Mouse (Mus musculus) liver, adult 2 months (tissue): ENCODE data around the gene Parvb. TPM values are rescaled to one million over a fixed set of nuclear protein-coding genes. Genes with fewer than 3 reads are reported as not detected.

Experiments used
- DNase-seq: peaks from one replicate; pipeline ENCODE4 v3.0.0-alpha.2; 2011; ENCODE audit warnings: low read depth, low spot score; ENCODE audit errors: extremely low read depth
- H3K27ac ChIP-seq: fragments of 200-500 bp; replicated peaks from 2 replicates; pipeline ENCODE4 v1.5.1; 2012; ENCODE audit warnings: low read depth, mild to moderate bottlenecking, control low read depth, inconsistent platforms, low read length; ENCODE audit not compliant: insufficient read depth
- H3K27me3 ChIP-seq: fragments of 200-500 bp; 2 replicates; pipeline ENCODE4 v1.6.1; 2012; ENCODE audit warnings: mild to moderate bottlenecking, moderate library complexity, low read length, inconsistent platforms; ENCODE audit not compliant: control insufficient read depth, insufficient read depth
- H3K36me3 ChIP-seq: fragments of 200-500 bp; 2 replicates; pipeline ENCODE4 v1.6.1; 2012; ENCODE audit warnings: low read length, inconsistent platforms; ENCODE audit not compliant: control insufficient read depth, insufficient read depth
- H3K4me1 ChIP-seq: fragments of 200-500 bp; 2 replicates; pipeline ENCODE4 v1.6.1; 2011; ENCODE audit warnings: low read length; ENCODE audit not compliant: control insufficient read depth, insufficient read depth
- H3K4me3 ChIP-seq: fragments of 200-500 bp; 2 replicates; pipeline ENCODE4 v1.5.1; 2011; ENCODE audit warnings: low read depth, mild to moderate bottlenecking, control low read depth, low read length, moderate library complexity; ENCODE audit not compliant: insufficient read depth
- H3K79me2 ChIP-seq: fragments of 200-500 bp; 2 replicates; pipeline ENCODE4 v1.6.1; 2012; ENCODE audit warnings: inconsistent platforms, mild to moderate bottlenecking, low read length, moderate library complexity; ENCODE audit not compliant: control insufficient read depth, insufficient read depth
- H3K9ac ChIP-seq: fragments of 200-500 bp; 2 replicates; pipeline ENCODE4 v1.6.1; 2012; ENCODE audit warnings: low read depth, mild to moderate bottlenecking, control low read depth, inconsistent platforms, low read length
- CTCF ChIP-seq: fragments of 200-500 bp; IDR thresholded peaks from 2 replicates; pipeline ENCODE4 v1.5.1; 2011; ENCODE audit warnings: low read depth, low read length, control low read depth
- POLR2A ChIP-seq: fragments of 200-500 bp; IDR thresholded peaks from 2 replicates; pipeline ENCODE4 v1.6.1; 2011; ENCODE audit warnings: low read length, control low read depth; ENCODE audit not compliant: insufficient read depth; ENCODE audit errors: extremely low read depth
- WGBS: fragments of 180-500 bp; shearing (Covaris S2); methylation state at CpG from one replicate; pipeline ENCODE4 v1.1.7; 2018; 5-methylcytosine and 5-hydroxymethylcytosine counted together
- polyA plus RNA-seq: library from polyadenylated mRNA; depleted of rRNA; stranded (reverse); fragments of >200 nt; gene quantifications from 2 replicates; pipeline ENCODE4 v1.2.3, GENCODE M21; 2012
- total RNA-seq: library from RNA; depleted of rRNA; stranded (reverse); fragments of >200 nt; gene quantifications from 2 replicates; pipeline ENCODE4 v1.2.3, GENCODE M21; 2014

The Parvb gene
- total and polyA plus RNA-seq, 2 experiments = 0.55 to 2.0 TPM

DNA sequence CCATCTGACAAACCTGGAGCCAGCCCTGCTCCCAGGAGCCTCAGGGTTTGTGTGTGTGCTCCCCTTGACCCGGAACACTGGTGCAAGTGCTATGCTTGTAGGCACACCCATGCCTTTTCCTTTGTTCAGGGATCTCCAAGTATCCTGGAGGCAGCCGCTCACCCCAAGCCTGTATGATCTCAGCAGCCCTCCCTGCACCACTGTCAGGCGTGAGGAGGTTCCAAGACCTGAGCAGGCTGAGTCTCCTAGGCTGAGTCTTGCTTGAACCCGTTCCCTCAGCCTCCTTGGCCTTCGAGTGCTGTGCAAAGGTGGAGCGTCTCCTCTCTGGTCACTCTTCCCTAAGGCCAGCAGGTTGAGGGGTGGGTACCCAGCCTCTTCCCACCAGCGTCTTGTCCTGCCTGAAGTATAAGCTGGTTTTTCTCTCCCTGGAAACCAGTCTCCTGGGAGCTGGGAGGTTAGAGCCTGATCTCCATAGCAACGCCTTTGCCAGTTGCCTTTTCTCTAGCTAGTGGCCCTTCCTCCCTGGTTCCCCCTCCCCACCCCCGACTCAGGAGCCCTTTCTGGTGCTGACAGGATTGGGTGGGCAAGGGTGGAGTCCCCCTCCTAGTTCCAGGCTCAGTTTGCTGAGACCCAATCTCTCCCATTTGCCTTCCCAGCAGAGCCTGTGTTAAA lies 68.0 kb downstream of the Parvb start:
- H3K36me3 ChIP-seq = no peaks in the 10 kb centered on the region
- no peaks in the 10 kb centered on the region for H3K79me2 ChIP-seq
- no peak for DNase-seq
- no peak overlapping the region for H3K27ac ChIP-seq
- H3K27me3 ChIP-seq = no peaks in the 10 kb centered on the region
- TF ChIP-seq CTCF = no peak
- no peak for TF ChIP-seq POLR2A
- 84% methylated on average over 9 of the region's 9 CpGs for WGBS
- H3K4me1 ChIP-seq = no peaks in the 10 kb centered on the region
- no peak overlapping the region for H3K9ac ChIP-seq
- H3K4me3 ChIP-seq = no peak overlapping the region

DNA sequence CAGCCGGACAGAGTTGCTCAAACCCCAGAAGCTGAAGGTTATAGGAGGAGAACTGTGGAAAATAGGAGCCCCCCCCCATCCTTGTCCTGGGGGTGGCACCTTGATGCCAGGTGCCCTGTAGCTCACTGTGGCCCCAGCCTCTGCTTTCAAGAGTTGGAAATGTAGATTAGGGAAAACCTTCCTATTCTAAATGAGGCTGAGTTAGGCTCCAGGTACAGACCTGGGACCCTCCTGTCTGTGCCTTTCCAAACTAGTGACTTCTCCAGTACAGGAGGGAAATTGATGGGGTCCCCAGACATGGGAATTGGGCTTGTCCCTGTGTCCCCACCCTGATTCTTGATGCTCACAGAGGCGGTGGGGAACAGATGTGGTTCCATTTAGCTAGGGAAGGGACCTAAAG lies 68.7 kb downstream of the Parvb start:
- TF ChIP-seq POLR2A (no peak), CTCF (no peak)
- no peak overlapping the region for H3K4me3 ChIP-seq
- no peak overlapping the region for H3K27ac ChIP-seq
- H3K4me1 ChIP-seq = no peaks in the 10 kb centered on the region
- no peaks in the 10 kb centered on the region for H3K36me3 ChIP-seq
- DNase-seq = no peak
- 82% methylated on average over 2 of the region's 2 CpGs for WGBS
- no peak overlapping the region for H3K9ac ChIP-seq
- H3K27me3 ChIP-seq = no peaks in the 10 kb centered on the region
- H3K79me2 ChIP-seq = no peaks in the 10 kb centered on the region

DNA sequence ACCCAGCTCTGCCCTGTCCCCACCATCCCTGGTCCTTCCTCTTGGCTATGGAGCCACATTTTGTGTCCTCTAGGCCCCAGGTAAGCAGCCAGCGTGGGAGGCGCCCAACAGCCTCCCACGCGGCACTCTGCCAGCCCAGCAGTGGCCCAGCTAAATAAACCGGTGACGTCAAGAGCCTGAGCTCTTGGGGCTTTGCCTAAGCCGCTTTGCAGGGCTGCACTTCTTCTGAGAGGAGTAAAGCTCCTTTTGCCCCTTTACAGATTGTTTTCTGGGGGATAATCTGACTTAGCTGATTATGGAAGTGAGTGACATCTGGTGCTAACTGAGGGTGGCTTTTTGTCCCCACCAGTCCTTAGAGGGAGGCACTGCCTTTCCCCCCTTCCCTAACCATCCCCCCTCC lies 69.2 kb downstream of the Parvb start:
- no peak for DNase-seq
- WGBS = 20% methylated on average over 7 of the region's 7 CpGs

DNA sequence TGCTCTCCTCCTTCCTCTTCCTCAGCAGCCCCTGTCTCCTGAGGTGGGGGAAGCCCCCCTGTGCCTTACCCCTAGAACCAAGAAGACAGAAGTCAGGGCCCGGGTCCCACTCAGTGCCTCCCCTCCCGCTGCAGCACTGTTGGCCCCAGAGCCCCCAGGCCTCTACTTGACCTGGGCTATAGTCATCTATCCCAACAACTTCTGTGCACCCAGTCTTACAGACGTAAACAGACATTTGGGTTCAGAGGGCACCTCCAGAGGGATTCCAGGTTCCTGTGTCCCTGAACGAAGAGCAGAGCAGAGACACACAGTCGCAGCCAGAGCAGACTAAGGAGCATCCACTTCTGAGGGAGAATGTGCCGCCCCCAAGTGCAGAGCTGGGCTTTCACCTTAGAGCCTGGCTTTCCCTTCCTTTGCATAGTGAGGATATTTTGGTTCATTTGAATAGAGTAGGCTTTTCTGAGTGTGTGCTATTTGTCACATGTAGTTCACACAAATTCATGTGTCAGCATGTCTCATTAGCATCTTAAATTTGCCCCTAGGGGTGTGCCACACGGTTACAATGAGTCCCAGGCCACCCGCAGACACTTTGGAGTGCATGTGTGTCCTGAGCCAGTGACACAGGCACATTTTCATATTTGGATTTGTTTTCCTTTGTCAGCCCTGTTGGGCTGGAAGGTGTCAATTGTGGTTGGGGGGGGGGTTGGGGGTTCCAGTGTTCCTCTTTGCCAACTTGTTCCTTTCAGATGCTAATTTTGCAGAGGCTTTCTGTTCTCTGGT lies 70.0 kb downstream of the Parvb start:
- no peaks in the 10 kb centered on the region for H3K36me3 ChIP-seq
- no peaks in the 10 kb centered on the region for H3K79me2 ChIP-seq
- TF ChIP-seq CTCF = no peak
- TF ChIP-seq POLR2A = no peak
- H3K27ac ChIP-seq = no peak overlapping the region
- H3K4me1 ChIP-seq = no peaks in the 10 kb centered on the region
- DNase-seq = no peak
- no peaks in the 10 kb centered on the region for H3K27me3 ChIP-seq
- no peak overlapping the region for H3K9ac ChIP-seq
- H3K4me3 ChIP-seq = no peak overlapping the region
- WGBS = 57% methylated on average over 8 of the region's 8 CpGs

More for the DNA sequence above, 69.2 kb downstream of the Parvb start:
- Histone ChIP-seq H3K36me3 (no peaks in the 10 kb centered on the region), H3K9ac (no peak overlapping the region), H3K4me1 (no peaks in the 10 kb centered on the region), H3K27me3 (no peaks in the 10 kb centered on the region), H3K4me3 (no peak overlapping the region), H3K79me2 (no peaks in the 10 kb centered on the region), H3K27ac (no peak overlapping the region)
- TF ChIP-seq CTCF (no peak), POLR2A (no peak)

DNA sequence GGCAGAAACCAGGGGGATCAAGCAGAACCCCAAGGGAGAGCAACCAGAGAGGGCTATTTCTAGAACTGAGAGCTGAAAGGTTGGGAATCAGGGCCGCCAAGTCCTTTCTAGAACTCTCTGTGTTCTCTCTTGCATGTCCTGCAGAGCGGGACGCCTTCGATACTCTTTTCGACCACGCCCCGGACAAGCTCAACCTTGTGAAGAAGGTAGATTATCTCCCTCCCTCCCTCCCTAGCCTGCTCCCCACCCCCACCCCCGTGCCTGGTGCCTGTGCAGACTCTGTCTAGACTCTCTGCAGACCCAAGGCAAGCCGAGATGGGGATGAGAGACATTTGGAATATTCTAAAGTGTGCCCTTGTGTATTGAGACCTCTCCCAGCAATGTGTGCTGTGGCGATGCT lies 71.4 kb downstream of the Parvb start:
- Histone ChIP-seq H3K79me2 (no peaks in the 10 kb centered on the region), H3K4me3 (no peak overlapping the region), H3K36me3 (no peaks in the 10 kb centered on the region), H3K27me3 (no peaks in the 10 kb centered on the region), H3K4me1 (no peaks in the 10 kb centered on the region), H3K27ac (no peak overlapping the region), H3K9ac (no peak overlapping the region)
- 76% methylated on average over 10 of the region's 10 CpGs for WGBS
- no peak for TF ChIP-seq POLR2A
- TF ChIP-seq CTCF = no peak
- DNase-seq = no peak

DNA sequence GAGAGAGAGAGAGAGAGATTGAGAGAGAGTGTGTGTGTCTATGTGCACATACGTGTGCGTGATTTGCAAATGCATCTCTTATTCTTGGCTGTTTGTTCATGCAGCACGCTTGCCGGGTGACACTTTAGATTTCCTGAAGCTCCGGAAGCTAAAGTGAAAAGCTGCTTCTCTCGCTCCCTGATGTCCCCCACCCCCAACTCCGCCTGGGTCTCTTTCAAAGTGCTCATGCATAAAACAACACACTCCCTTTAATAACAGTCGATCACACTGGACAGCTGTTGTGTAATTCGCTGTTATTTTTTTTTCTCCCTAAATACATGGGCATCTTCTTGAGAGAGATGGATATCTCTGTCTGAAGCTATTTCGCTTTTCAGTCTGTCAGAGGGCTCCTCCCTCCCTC lies 73.5 kb downstream of the Parvb start:
- Histone ChIP-seq H3K4me1 (0 out of 2 replicates have a peak, but pooled peaks cover 1% of the 10 kb centered on the region), H3K4me3 (no peak overlapping the region), H3K27ac (no peak overlapping the region), H3K36me3 (no peaks in the 10 kb centered on the region), H3K27me3 (no peaks in the 10 kb centered on the region), H3K9ac (no peak overlapping the region), H3K79me2 (no peaks in the 10 kb centered on the region)
- no peak for DNase-seq
- TF ChIP-seq CTCF = no peak
- WGBS = 89% methylated on average over 10 of the region's 10 CpGs
